Mouse (Mus musculus) lung, adult 2 months (tissue): ENCODE measurements around the gene Rab3b.

Source experiments
- CTCF ChIP-seq: fragments of 200-500 bp; IDR thresholded peaks from 2 replicates; pipeline ENCODE4 v1.5.1; 2011; ENCODE audit warnings: mild to moderate bottlenecking, low read length, control low read depth; ENCODE audit not compliant: insufficient read depth
- POLR2A ChIP-seq: fragments of 200-500 bp; IDR thresholded peaks from 2 replicates; pipeline ENCODE4 v1.6.1; 2011; ENCODE audit warnings: low read depth, mild to moderate bottlenecking, control low read depth, low read length, borderline replicate concordance; ENCODE audit errors: extremely low read depth

DNA sequence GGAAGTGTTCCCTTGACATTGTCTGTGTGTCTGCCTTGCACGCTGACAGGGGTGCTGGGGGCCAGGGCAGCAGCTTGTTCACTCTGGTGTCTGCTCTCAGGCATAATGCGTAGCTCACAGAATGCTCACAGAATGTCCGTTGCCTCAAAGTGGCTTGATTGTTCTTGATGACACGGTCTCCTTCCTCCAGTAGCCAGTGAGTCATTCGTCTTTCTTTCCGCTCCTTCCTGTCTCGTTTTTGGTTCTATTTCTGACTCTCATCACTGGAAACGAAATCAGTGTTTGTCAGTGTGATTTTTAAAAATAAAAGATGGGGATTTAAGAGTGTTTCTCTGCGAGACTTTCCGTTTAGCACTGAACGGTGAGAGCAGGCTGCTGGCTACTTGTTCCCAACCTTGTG, 36.2 kb downstream of the Rab3b start:
- no peak for TF ChIP-seq CTCF
- no peak for TF ChIP-seq POLR2A
